In genomic region chr7:75549856-75550255, GRCm38 (mm10) we compare ENCODE assay signal across 15 mouse cellular contexts.
DNase-seq lines count a peak whose midpoint lies in the region; ATAC-seq and TF ChIP-seq lines count a peak whose summit lies in the region.
"Had no signal": no experiment of that assay in that cellular context is flagged by ENCODE, and none has a peak within 500 bp of the region (broad histone marks: within the 10 kb centered on the region; RNA-seq: fewer than 3 reads in every experiment).

No protein-coding gene starts in this region.

- no peak for ATAC-seq in heart, embryonic 13.5 days (ENCODE audit: extremely low read depth, insufficient number of reproducible peaks, low FRiP score, low TSS enrichment)
- no peak for ATAC-seq in lung, postnatal 0 days
- ATAC-seq in hindbrain, embryonic 12.5 days (ENCODE audit: low FRiP score), result no peak
- ATAC-seq: activated CD4-positive, CD25-positive, alpha-beta regulatory T cell, adult 4 months; forebrain, embryonic 13.5 days had no signal

- TF ChIP-seq EP300 in lung, postnatal 0 days (IDR thresholded peaks at IDR 0.05), result no peak

- no peak overlapping the region for H3K4me3 ChIP-seq in heart, embryonic 13.5 days
- no peak overlapping the region for H3K4me3 ChIP-seq in lung, postnatal 0 days (ENCODE audit: low read depth, low read length)
- no peak overlapping the region for H3K4me3 ChIP-seq in embryonic fibroblast, embryonic 13.5 days (ENCODE audit: insufficient read depth, low read length)
- H3K4me3 ChIP-seq in hindbrain, embryonic 12.5 days, result no peak overlapping the region
- H3K4me3 ChIP-seq: forebrain, embryonic 13.5 days had no signal

- H3K36me3 ChIP-seq in heart, embryonic 13.5 days, result peaks cover 9% of the 10 kb centered on the region
- no peaks in the 10 kb centered on the region for H3K36me3 ChIP-seq in lung, postnatal 0 days (ENCODE audit: insufficient read depth, low read length)
- H3K36me3 ChIP-seq in hindbrain, embryonic 12.5 days, result no peaks in the 10 kb centered on the region

- peak overlapping the region; percentile 62 for H3K27ac ChIP-seq in heart, embryonic 13.5 days (replicated peaks)
- H3K27ac ChIP-seq in lung, postnatal 0 days (ENCODE audit: low read length), result no peak overlapping the region
- peak overlapping the region; percentile 47 for H3K27ac ChIP-seq in embryonic fibroblast, embryonic 13.5 days (ENCODE audit: insufficient read depth, low read length)
- no peak overlapping the region for H3K27ac ChIP-seq in hindbrain, embryonic 12.5 days
- H3K27ac ChIP-seq: forebrain, embryonic 13.5 days had no signal

- WGBS in heart, embryonic 13.5 days, result 74% methylated on average over 3 of the region's 3 CpGs
- 70% methylated on average over 3 of the region's 3 CpGs for WGBS in lung, postnatal 0 days
- 95% methylated on average over 3 of the region's 3 CpGs for WGBS in hindbrain, embryonic 12.5 days

- TF ChIP-seq POLR2A in embryonic fibroblast, embryonic 13.5 days (IDR thresholded peaks at IDR 0.05; ENCODE audit: low read depth, low read length), result no peak

- no peak for DNase-seq in heart, postnatal 4 days
- peak; percentile 45 for DNase-seq in lung, postnatal 0 days (ENCODE audit: low spot score)
- DNase-seq in lung, postnatal 36 days, result no peak
- DNase-seq in left cerebral cortex, postnatal 14 days (ENCODE audit: low spot score in 2 of 2), result no peak
- DNase-seq: cerebellum, adult 11 months; cerebellum, postnatal 36 days; kidney, postnatal 10 days; lung, postnatal 10 days; thymus, postnatal 14 days had no signal

- H3K9me3 ChIP-seq in heart, embryonic 13.5 days, result no peaks in the 10 kb centered on the region
- no peaks in the 10 kb centered on the region for H3K9me3 ChIP-seq in lung, postnatal 0 days (ENCODE audit: low read length)
- no peaks in the 10 kb centered on the region for H3K9me3 ChIP-seq in hindbrain, embryonic 12.5 days (replicated peaks)
- H3K9me3 ChIP-seq: forebrain, embryonic 13.5 days had no signal

- intact Hi-C loops in left cerebral cortex, postnatal 14 days (cut with DNase I), result loop anchor here (10.0 kb wide), 2 partner anchors 95 to 415 kb away; partner anchors contain the start of gene Akap13

- H3K4me2 ChIP-seq in heart, embryonic 13.5 days, result no peak overlapping the region
- no peak overlapping the region for H3K4me2 ChIP-seq in lung, postnatal 0 days (replicated peaks; ENCODE audit: low read depth, low read length)
- no peak overlapping the region for H3K4me2 ChIP-seq in hindbrain, embryonic 12.5 days (replicated peaks)
- H3K4me2 ChIP-seq: forebrain, embryonic 13.5 days; liver, embryonic 11.5 days had no signal

- no peaks in the 10 kb centered on the region for H3K27me3 ChIP-seq in heart, embryonic 13.5 days (replicated peaks)
- H3K27me3 ChIP-seq in lung, postnatal 0 days (replicated peaks; ENCODE audit: insufficient read depth, low read length), result no peaks in the 10 kb centered on the region
- no peaks in the 10 kb centered on the region for H3K27me3 ChIP-seq in hindbrain, embryonic 12.5 days
- H3K27me3 ChIP-seq: forebrain, embryonic 13.5 days had no signal

- peaks cover 62% of the 10 kb centered on the region for H3K4me1 ChIP-seq in heart, embryonic 13.5 days
- H3K4me1 ChIP-seq in lung, postnatal 0 days (ENCODE audit: insufficient read depth, low read depth, low read length), result peaks cover 15% of the 10 kb centered on the region
- H3K4me1 ChIP-seq in embryonic fibroblast, embryonic 13.5 days (ENCODE audit: control insufficient read depth, insufficient read depth, low read length), result peaks cover 5% of the 10 kb centered on the region; the same call in 1 of the 2 replicates
- no peaks in the 10 kb centered on the region for H3K4me1 ChIP-seq in hindbrain, embryonic 12.5 days
- H3K4me1 ChIP-seq: forebrain, embryonic 13.5 days had no signal

- H3K9ac ChIP-seq in heart, embryonic 13.5 days, result no peak overlapping the region
- H3K9ac ChIP-seq in lung, postnatal 0 days (replicated peaks; ENCODE audit: low read depth), result no peak overlapping the region
- H3K9ac ChIP-seq in hindbrain, embryonic 12.5 days, result no peak overlapping the region
- H3K9ac ChIP-seq: forebrain, embryonic 13.5 days had no signal

- TF ChIP-seq CTCF in lung, postnatal 0 days (IDR thresholded peaks at IDR 0.05), result no peak
- no peak for TF ChIP-seq CTCF in embryonic fibroblast, embryonic 13.5 days (IDR thresholded peaks at IDR 0.05; ENCODE audit: borderline replicate concordance, insufficient read depth, low read length)

Comparison
In these comparisons a context has a peak if more than half of its experiments do, and no peak if none do; other contexts are left out.
1. H3K27ac ChIP-seq: peak in heart, embryonic 13.5 days (single experiment) and embryonic fibroblast, embryonic 13.5 days (single experiment); none in lung, postnatal 0 days (single experiment) and hindbrain, embryonic 12.5 days (single experiment).